Mouse (Mus musculus): Measurements from ENCODE around the gene 4632433K11Rik. TPM values are rescaled to one million over a fixed set of nuclear protein-coding genes. Genes with fewer than 3 reads are reported as not detected.

Gene 4632433K11Rik
- total RNA-seq (2012; rRNA removed) (not detected in 2 replicates), polyA plus RNA-seq (2012; ENCODE audit: insufficient read depth in 1 of 2, insufficient read length in 2 of 2, low read depth in 1 of 2, low replicate concordance in 2 of 2, missing spikeins in 1 of 2) (not detected)

GRCm38 (mm10) chr7:5033818-5034217 is at the start of gene 4632433K11Rik:
Gene 4632433K11Rik (plus strand): TSS chr7:5034118.
- Histone ChIP-seq H3K27ac (ENCODE audit: control insufficient read depth, low read depth, low read length) (no peak within 1 kb of the TSS), H3K27me3 (ENCODE audit: control insufficient read depth in 1 of 2, insufficient read depth in 2 of 2, low read length in 2 of 2) (no peaks in the 10 kb centered on the region), H3K9me3 (replicated peaks; ENCODE audit: insufficient read depth, low read length) (no peaks in the 10 kb centered on the region), H3K36me3 (ENCODE audit: control insufficient read depth in 1 of 2, insufficient read depth in 2 of 2, low read length in 2 of 2) (peaks cover 0 to 2% of the 10 kb centered on the region in 2 experiments; a peak in 2 of 4 replicates), H3K79me2 (ENCODE audit: control insufficient read depth, insufficient read depth, low read length, poor library complexity) (no peaks in the 10 kb centered on the region; the same call in none of the 2 replicates), H3K9ac (ENCODE audit: control insufficient read depth, low read depth, low read length, poor library complexity, severe bottlenecking) (no peak within 1 kb of the TSS), H3K4me1 (ENCODE audit: control insufficient read depth in 1 of 2, insufficient read depth in 2 of 2, low read length in 2 of 2) (peaks cover 0 to 5% of the 10 kb centered on the region in 2 experiments; a peak in 2 of 4 replicates), H3K4me3 (ENCODE audit: control insufficient read depth in 1 of 2, insufficient read depth in 1 of 2, low read depth in 2 of 2, low read length in 2 of 2) (no peak within 1 kb of the TSS)
- no peak for DNase-seq (ENCODE audit: low read depth, low spot score)
- TF ChIP-seq TCF12 (IDR thresholded peaks at IDR 0.05; ENCODE audit: low read depth, low read length) = no peak
- no peak for TF ChIP-seq CHD2 (IDR thresholded peaks at IDR 0.05; ENCODE audit: low read length)
- no peak for TF ChIP-seq GABPA (IDR thresholded peaks at IDR 0.05; ENCODE audit: low read depth, low read length)
- TF ChIP-seq POLR2AphosphoS5 (IDR thresholded peaks at IDR 0.05; ENCODE audit: borderline replicate concordance, low read depth, low read length) = no peak
- no peak for TF ChIP-seq ZC3H11A (IDR thresholded peaks at IDR 0.05; ENCODE audit: low read depth, low read length)
- no peak for TF ChIP-seq BHLHE40 (IDR thresholded peaks at IDR 0.05; ENCODE audit: borderline replicate concordance, low read depth, low read length)
- TF ChIP-seq ZKSCAN1 (IDR thresholded peaks at IDR 0.05; ENCODE audit: low read depth, low read length) = no peak
- TF ChIP-seq MAZ (IDR thresholded peaks at IDR 0.05; ENCODE audit: low read depth, low read length) = no peak
- no peak for TF ChIP-seq POLR2AphosphoS2 (IDR thresholded peaks at IDR 0.05; ENCODE audit: low read length)
- TF ChIP-seq MEF2A (IDR thresholded peaks at IDR 0.05; ENCODE audit: extremely low read depth, insufficient replicate concordance, low read depth, low read length, poor library complexity, severe bottlenecking) = no peak
- no peak for TF ChIP-seq ZMIZ1 (IDR thresholded peaks at IDR 0.05; ENCODE audit: low read depth, low read length)
- TF ChIP-seq MYC (IDR thresholded peaks at IDR 0.05; ENCODE audit: low read depth, low read length) = no peak
- TF ChIP-seq CTCF (IDR thresholded peaks at IDR 0.05 in 2 of 3, conservative IDR thresholded peaks at IDR 0.05 in 1 of 3; ENCODE audit: control insufficient read depth in 1 of 3, insufficient read depth in 1 of 3, low read depth in 2 of 3, low read length in 3 of 3, poor library complexity in 1 of 3, severe bottlenecking in 1 of 3) = no peak
- no peak for TF ChIP-seq JUND (IDR thresholded peaks at IDR 0.05; ENCODE audit: low read depth, low read length)
- TF ChIP-seq MYB (IDR thresholded peaks at IDR 0.05; ENCODE audit: low read depth, low read length) = no peak
- TF ChIP-seq SMC3 (IDR thresholded peaks at IDR 0.05; ENCODE audit: low read depth, low read length) = no peak
- TF ChIP-seq NELFE (IDR thresholded peaks at IDR 0.05; ENCODE audit: low read depth, low read length) = no peak

GRCm38 (mm10) chr7:4988250-4988649 is 45.7 kb upstream of the 4632433K11Rik start:
- H3K79me2 ChIP-seq (ENCODE audit: control insufficient read depth, insufficient read depth, low read length, poor library complexity) = no peaks in the 10 kb centered on the region
- H3K27ac ChIP-seq (ENCODE audit: control insufficient read depth, low read depth, low read length) = no peak overlapping the region
- H3K36me3 ChIP-seq (ENCODE audit: control insufficient read depth in 1 of 2, insufficient read depth in 2 of 2, low read length in 2 of 2) = no peaks in the 10 kb centered on the region
- no peak overlapping the region for H3K4me3 ChIP-seq (ENCODE audit: control insufficient read depth in 1 of 2, insufficient read depth in 1 of 2, low read depth in 2 of 2, low read length in 2 of 2)
- no peaks in the 10 kb centered on the region for H3K9me3 ChIP-seq (replicated peaks; ENCODE audit: insufficient read depth, low read length)
- no peaks in the 10 kb centered on the region; a peak in 1 of 4 replicates for H3K27me3 ChIP-seq (ENCODE audit: control insufficient read depth in 1 of 2, insufficient read depth in 2 of 2, low read length in 2 of 2)
- TF ChIP-seq CHD1 (IDR thresholded peaks at IDR 0.05; ENCODE audit: low read depth, low read length) (no peak), SIN3A (IDR thresholded peaks at IDR 0.05; ENCODE audit: low read length) (no peak), MYC (IDR thresholded peaks at IDR 0.05; ENCODE audit: low read depth, low read length) (no peak), E2F4 (IDR thresholded peaks at IDR 0.05; ENCODE audit: borderline replicate concordance, low read depth, low read length) (no peak), KAT2A (conservative IDR thresholded peaks at IDR 0.05; ENCODE audit: low read depth, low read length) (no peak), CHD2 (IDR thresholded peaks at IDR 0.05; ENCODE audit: low read length) (no peak), NRF1 (IDR thresholded peaks at IDR 0.05; ENCODE audit: insufficient read depth, low read depth, low read length, poor library complexity, severe bottlenecking) (no peak), UBTF (IDR thresholded peaks at IDR 0.05; ENCODE audit: borderline replicate concordance, insufficient read depth, low read depth, low read length) (no peak), MYB (IDR thresholded peaks at IDR 0.05; ENCODE audit: low read depth, low read length) (no peak), TBP (IDR thresholded peaks at IDR 0.05; ENCODE audit: low read depth, low read length) (no peak), GABPA (IDR thresholded peaks at IDR 0.05; ENCODE audit: low read depth, low read length) (no peak), RCOR1 (IDR thresholded peaks at IDR 0.05; ENCODE audit: low read depth, low read length) (no peak), SMC3 (IDR thresholded peaks at IDR 0.05; ENCODE audit: low read depth, low read length) (no peak), HCFC1 (IDR thresholded peaks at IDR 0.05; ENCODE audit: low read depth, low read length) (no peak), POLR2A (IDR thresholded peaks at IDR 0.05; ENCODE audit: control insufficient read depth in 1 of 2, insufficient read depth in 1 of 2, low read depth in 1 of 2, low read length in 2 of 2, poor library complexity in 1 of 2) (no peak), ZC3H11A (IDR thresholded peaks at IDR 0.05; ENCODE audit: low read depth, low read length) (no peak), POLR2AphosphoS2 (IDR thresholded peaks at IDR 0.05; ENCODE audit: low read length) (no peak), MXI1 (IDR thresholded peaks at IDR 0.05; ENCODE audit: low read depth, low read length) (no peak)
- H3K9ac ChIP-seq (ENCODE audit: control insufficient read depth, low read depth, low read length, poor library complexity, severe bottlenecking) = no peak overlapping the region
- H3K4me1 ChIP-seq (ENCODE audit: control insufficient read depth in 1 of 2, insufficient read depth in 2 of 2, low read length in 2 of 2) = no peaks in the 10 kb centered on the region
- no peak for DNase-seq (ENCODE audit: low read depth, low spot score)
